Mouse (Mus musculus): ENCODE data around the gene Ly6g6c. TPM values are rescaled to one million over a fixed set of nuclear protein-coding genes. Genes with fewer than 3 reads are reported as not detected.

Ly6g6c gene
- polyA plus RNA-seq, 1 experiment: not detected

DNA sequence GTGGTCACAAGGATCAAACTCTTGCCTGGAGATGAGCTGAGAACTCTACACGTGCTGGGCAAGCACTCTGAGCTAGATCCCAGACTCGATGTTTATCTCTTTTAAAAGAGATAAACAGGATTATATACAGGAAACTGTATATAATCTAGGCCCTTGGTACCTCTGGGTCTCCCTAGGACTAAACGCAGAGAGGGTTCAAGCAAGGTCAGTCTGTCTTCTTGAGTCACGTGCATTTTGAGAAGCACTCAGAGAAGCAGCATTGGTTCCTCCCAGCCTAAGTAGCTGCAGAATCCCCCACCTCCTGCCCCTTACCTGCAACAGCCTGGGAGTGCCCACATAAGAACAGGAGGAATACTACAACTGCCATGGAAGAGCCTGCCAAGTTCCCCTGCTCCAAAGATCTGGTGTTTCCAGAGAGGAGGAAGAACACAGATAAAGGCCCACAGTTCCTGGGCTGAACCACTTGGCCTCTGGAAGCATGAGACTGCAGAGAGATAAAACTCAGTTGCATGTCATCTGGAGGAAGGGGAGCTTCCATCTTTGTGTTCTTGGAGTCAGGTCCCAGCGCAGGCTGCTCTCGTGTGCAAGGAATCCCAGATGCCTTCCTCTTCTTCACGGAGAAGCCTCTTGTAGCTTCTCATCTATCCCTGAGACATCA, 20.1 kb downstream of the Ly6g6c start, which contains the start of gene Ly6g6f:
Gene Ly6g6f, minus strand, starts transcription at position 403 of the 658 bp plus-strand sequence.
- no peaks in the 10 kb centered on the region for H3K27me3 ChIP-seq (ENCODE audit: control insufficient read depth)
- peaks cover 3% of the 10 kb centered on the region for H3K36me3 ChIP-seq (ENCODE audit: control insufficient read depth)
- TF ChIP-seq GATA1 (IDR thresholded peaks at IDR 0.05; ENCODE audit: low read length): no peak
- TF ChIP-seq TAL1 (IDR thresholded peaks at IDR 0.05; ENCODE audit: low read length): no peak
- H3K9me3 ChIP-seq (ENCODE audit: control insufficient read depth, low read length): no peaks in the 10 kb centered on the region
- H3K4me3 ChIP-seq (replicated peaks): no peak within 1 kb of the TSS
- H3K4me1 ChIP-seq (ENCODE audit: control insufficient read depth): peaks cover 38% of the 10 kb centered on the region

DNA sequence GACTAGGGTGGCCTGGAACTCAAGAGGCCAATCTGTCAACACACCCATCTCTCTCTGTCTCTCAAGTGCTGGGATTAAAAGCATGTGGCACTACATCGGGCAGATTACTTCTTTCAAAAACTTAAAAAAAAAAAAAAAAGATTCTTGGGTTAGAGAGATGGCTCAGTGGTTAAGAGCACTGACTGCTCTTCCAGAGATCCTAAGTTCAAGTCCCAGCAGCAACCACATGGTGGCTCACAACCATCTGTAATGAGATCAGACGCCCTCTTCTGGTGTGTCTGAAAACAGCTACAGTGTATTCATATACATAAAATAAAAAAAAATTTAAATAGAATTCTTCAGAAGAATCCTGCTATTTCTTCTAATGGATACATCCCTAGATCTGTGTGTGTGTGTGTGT, 23.0 kb downstream of the Ly6g6c start:
- no peak for TF ChIP-seq GATA1 (IDR thresholded peaks at IDR 0.05; ENCODE audit: low read length)
- no peak for TF ChIP-seq TAL1 (IDR thresholded peaks at IDR 0.05; ENCODE audit: low read length)

DNA sequence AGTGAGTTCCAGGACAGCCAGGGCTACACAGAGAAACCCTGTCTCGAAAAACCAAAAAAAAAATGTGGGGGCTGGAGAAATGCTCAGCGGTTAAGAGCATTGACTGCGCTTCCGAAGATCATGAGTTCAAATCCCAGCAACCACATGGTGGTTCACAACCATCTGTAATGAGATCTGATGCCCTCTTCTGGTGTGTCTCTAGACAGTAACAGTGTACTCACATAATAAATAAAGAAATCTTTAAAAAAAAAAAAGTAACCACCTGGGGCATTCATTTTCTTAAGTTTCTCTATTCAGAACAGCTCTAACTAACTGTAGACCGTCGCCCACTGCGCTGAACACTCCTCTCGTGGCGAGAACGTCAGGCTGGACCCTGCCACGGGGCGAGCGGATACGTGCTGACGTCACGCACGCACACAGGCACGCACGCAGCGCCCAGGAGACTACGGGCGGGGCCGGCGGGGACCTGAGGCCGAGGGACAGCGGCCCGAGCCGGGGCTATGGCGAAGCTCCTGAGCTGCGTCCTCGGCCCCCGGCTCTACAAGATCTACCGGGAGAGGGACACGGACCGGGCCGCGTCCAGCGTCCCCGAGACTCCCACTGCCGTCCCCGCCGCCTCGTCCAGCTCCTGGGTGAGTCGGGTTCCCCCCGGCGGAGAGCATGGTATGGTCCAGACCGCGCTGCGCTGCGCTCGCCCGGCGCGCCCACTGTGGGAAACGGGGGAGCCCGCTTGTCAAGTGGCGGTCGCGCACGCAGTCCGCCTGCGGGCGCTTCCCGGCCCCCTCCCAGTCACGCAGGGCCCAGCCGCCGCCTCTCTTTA, 23.8 kb downstream of the Ly6g6c start, which contains the start of gene Abhd16a:
Gene Abhd16a, plus strand, starts transcription at position 439 of the 820 bp plus-strand sequence.
- no peaks in the 10 kb centered on the region for H3K27me3 ChIP-seq (ENCODE audit: control insufficient read depth)
- peaks cover 39% of the 10 kb centered on the region for H3K36me3 ChIP-seq (ENCODE audit: control insufficient read depth)
- no peak for TF ChIP-seq TAL1 (IDR thresholded peaks at IDR 0.05; ENCODE audit: low read length)
- no peak for TF ChIP-seq GATA1 (IDR thresholded peaks at IDR 0.05; ENCODE audit: low read length)
- peak within 1 kb of the TSS; percentile 89 for H3K4me3 ChIP-seq (replicated peaks)
- peaks cover 44% of the 10 kb centered on the region for H3K4me1 ChIP-seq (ENCODE audit: control insufficient read depth)
- H3K9me3 ChIP-seq (ENCODE audit: control insufficient read depth, low read length): no peaks in the 10 kb centered on the region

More for the DNA sequence above, 23.0 kb downstream of the Ly6g6c start:
- Histone ChIP-seq H3K9me3 (ENCODE audit: control insufficient read depth, low read length) (no peaks in the 10 kb centered on the region), H3K36me3 (ENCODE audit: control insufficient read depth) (peaks cover 31% of the 10 kb centered on the region), H3K27me3 (ENCODE audit: control insufficient read depth) (no peaks in the 10 kb centered on the region), H3K4me3 (replicated peaks) (no peak overlapping the region), H3K4me1 (ENCODE audit: control insufficient read depth) (peaks cover 48% of the 10 kb centered on the region)

DNA sequence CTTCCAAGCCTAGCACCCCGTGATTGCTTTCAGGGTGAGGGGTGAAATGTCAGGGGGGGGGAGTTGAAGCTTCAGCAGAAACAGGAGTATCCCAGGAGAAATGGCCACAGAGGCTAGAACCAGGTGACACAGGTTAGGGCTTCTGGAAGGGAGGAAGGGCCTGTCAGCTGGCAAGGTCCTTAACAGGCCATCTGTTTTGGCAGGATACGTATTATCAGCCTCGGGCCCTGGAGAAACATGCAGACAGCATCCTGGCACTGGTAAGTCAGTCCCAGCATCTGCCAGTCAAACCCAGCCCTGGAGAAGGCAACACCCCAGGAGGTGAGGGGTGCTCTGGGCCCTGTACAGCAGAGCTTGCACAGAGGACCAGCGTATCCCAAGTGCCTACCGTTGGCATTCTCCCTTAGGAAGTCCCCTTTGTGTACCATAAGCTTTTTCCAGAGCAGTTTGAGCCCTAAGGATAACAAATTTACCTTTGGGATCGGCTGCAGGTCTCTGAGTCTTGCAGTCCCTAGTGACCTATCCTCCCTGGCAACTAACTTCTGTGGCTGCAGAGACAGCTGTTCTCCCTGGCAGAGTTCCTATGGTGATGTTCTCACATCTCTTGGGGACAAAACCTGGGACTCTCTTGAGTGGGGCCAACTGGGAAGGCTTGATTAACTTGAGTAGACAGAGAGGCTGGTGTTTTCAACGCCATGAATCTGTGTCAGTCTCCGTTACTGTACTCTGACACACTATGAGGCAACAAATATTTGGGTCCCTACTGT, 25.2 kb downstream of the Ly6g6c start:
- peak overlapping the region; percentile 89 for H3K4me3 ChIP-seq (replicated peaks)
- H3K4me1 ChIP-seq (ENCODE audit: control insufficient read depth): peaks cover 38% of the 10 kb centered on the region
- H3K36me3 ChIP-seq (ENCODE audit: control insufficient read depth): peaks cover 52% of the 10 kb centered on the region
- H3K27me3 ChIP-seq (ENCODE audit: control insufficient read depth): no peaks in the 10 kb centered on the region
- peak; percentile 59 for TF ChIP-seq GATA1 (IDR thresholded peaks at IDR 0.05; ENCODE audit: low read length)
- peak; percentile 61 for TF ChIP-seq TAL1 (IDR thresholded peaks at IDR 0.05; ENCODE audit: low read length)
- no peaks in the 10 kb centered on the region for H3K9me3 ChIP-seq (ENCODE audit: control insufficient read depth, low read length)

DNA sequence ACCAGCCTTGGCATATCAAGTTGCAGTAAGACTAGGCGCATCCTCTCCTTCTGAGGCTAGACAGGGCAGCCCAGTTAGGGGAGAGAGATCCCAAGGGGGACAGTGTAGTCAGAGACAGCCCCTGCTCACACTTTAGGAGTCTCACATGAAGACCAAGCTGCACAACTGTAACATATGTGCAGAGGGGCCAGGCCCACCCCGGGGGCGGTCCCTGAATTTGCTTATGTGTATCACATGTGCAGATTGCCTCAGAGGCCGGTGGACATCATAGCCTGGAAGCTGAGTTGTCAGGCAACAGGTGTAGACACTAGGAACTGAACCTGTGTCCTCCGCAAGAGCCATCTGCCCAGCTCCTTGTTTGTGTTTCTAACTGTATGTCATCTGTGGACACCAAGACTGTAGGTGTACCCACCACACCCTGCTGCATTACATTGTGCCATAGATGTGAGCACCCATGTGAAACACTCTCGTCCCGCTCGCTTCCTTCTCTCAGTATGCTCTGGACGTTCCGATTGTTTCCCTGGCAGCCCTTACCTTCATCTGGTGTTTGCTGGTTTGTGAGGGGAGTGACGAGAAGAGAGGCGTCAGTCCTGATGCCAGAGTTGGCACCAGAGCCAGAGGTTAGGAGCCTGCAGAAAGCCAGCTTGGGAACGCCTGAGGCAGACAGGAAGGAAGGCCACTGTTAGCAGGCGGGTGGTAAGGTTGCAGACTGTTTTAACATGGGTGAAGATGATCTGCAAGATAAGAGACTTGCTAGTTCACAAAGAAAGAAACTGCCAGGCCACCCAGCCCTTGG, 27.4 kb downstream of the Ly6g6c start:
- Histone ChIP-seq H3K36me3 (ENCODE audit: control insufficient read depth) (peaks cover 75% of the 10 kb centered on the region), H3K4me3 (replicated peaks) (no peak overlapping the region), H3K27me3 (ENCODE audit: control insufficient read depth) (no peaks in the 10 kb centered on the region), H3K9me3 (ENCODE audit: control insufficient read depth, low read length) (no peaks in the 10 kb centered on the region), H3K4me1 (ENCODE audit: control insufficient read depth) (peaks cover 49% of the 10 kb centered on the region)
- TF ChIP-seq TAL1 (IDR thresholded peaks at IDR 0.05; ENCODE audit: low read length) (no peak), GATA1 (IDR thresholded peaks at IDR 0.05; ENCODE audit: low read length) (no peak)

DNA sequence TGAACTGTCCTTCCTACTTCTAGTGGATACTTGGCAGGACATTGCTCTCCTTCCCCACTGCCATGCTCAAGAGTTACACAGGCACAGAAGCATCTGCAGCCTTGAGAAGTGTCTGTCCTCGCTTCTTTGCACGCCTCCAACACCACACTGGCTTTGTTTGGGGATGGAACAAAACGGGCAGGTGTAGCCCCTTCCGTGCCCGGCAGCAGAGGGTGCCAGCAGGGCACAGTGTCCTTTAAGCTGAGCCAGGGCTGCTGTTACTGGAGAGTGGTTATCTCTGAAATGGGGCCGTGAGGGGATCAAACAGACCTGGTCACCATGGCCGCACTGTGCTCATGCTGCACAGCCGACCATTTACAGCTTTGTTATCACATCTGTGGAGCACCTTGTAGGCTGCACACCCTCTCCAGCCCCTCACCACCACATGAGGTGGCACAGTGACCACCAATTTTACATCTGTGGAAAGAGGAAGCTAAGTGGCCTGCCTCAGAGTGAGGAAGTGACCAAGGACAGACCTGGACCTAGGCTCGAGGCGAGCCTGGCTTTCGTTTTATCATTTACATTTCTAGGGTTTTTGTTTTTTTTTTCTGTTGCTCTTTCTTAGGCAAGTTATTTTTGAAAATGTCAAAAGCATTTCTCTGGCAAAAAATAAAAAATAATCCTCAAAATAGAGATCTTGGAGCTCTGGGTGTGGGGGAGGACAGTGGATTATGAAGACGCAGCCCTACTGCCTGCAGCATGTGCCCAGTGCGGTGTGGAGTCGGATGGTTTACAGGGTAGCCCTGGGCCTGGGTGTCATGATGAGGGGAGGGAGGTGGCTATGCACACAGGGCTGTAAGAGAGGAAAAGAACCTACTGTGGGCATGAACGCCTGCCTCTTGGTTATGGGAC, 29.5 kb downstream of the Ly6g6c start:
- Histone ChIP-seq H3K4me3 (replicated peaks) (no peak overlapping the region), H3K36me3 (ENCODE audit: control insufficient read depth) (peaks cover 96% of the 10 kb centered on the region), H3K27me3 (ENCODE audit: control insufficient read depth) (no peaks in the 10 kb centered on the region), H3K9me3 (ENCODE audit: control insufficient read depth, low read length) (no peaks in the 10 kb centered on the region), H3K4me1 (ENCODE audit: control insufficient read depth) (peaks cover 45% of the 10 kb centered on the region)
- no peak for TF ChIP-seq GATA1 (IDR thresholded peaks at IDR 0.05; ENCODE audit: low read length)
- TF ChIP-seq TAL1 (IDR thresholded peaks at IDR 0.05; ENCODE audit: low read length): no peak

DNA sequence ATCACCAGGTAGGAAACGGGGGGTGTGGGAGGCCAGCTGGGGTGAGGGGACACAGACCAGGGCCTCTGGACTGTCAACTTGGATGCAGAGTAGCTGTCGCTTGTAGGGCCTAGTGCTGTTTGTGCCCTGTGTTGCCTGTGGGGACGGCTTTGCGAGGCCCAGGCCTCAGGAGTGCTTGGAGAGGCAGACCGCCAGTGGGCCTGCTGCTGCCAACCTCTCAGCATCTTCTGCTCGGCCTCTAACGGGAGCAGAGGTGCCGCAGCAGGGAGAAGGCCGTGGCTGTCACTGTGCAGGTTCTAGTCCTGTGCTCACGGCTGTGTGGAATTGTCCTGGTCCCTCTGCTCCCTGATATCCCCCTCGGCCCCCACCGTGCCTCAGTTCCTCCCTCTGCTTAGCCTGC, 31.4 kb downstream of the Ly6g6c start:
- Histone ChIP-seq H3K4me1 (ENCODE audit: control insufficient read depth) (peaks cover 39% of the 10 kb centered on the region), H3K9me3 (ENCODE audit: control insufficient read depth, low read length) (no peaks in the 10 kb centered on the region)

More for the DNA sequence above, 31.4 kb downstream of the Ly6g6c start:
- TF ChIP-seq TAL1 (IDR thresholded peaks at IDR 0.05; ENCODE audit: low read length) (no peak), GATA1 (IDR thresholded peaks at IDR 0.05; ENCODE audit: low read length) (no peak)
- Histone ChIP-seq H3K27me3 (ENCODE audit: control insufficient read depth) (no peaks in the 10 kb centered on the region), H3K4me3 (replicated peaks) (no peak overlapping the region), H3K36me3 (ENCODE audit: control insufficient read depth) (peaks cover 99% of the 10 kb centered on the region)

Measured in erythroblast, embryonic 14.5 days (primary cell).